In the genomic region with DNA sequence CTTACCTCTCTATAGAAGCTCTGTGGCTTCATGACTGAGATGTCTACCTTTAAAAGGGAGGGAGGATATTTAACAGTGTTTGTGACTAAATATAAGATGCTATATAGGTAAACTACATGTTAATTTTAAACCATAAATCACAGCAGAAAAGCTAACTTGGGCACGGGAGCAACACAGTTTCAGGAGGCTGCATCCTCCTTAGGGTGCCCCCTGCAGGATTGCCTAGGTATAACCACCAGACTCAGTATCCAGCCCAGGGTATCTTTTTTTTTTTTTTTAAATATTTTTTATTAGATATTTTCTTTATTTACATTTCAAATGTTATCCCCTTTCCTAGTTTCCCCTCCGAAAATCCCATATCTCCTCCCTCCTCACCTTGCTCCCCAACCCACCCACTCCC, we compare ENCODE assay signal across 15 mouse cellular contexts.
DNase-seq lines count a peak whose midpoint lies in the region; ATAC-seq and TF ChIP-seq lines count a peak whose summit lies in the region.
"Had no signal": no experiment of that assay in that cellular context is flagged by ENCODE, and none has a peak within 500 bp of the region (broad histone marks: within the 10 kb centered on the region; RNA-seq: fewer than 3 reads in every experiment).

No protein-coding gene starts in this region.

- peak; percentile 44 for TF ChIP-seq CTCF in intestine, postnatal 0 days (IDR thresholded peaks at IDR 0.05; ENCODE audit: low read depth)
- TF ChIP-seq CTCF in liver, adult 2 months (IDR thresholded peaks at IDR 0.05; ENCODE audit: low read depth, low read length): peak; percentile 67
- peak; percentile 25; the same call in 1 of the 2 replicates for TF ChIP-seq CTCF in E14TG2a.4 (conservative IDR thresholded peaks at IDR 0.05; ENCODE audit: low read length)

- H3K79me2 ChIP-seq in liver, adult 2 months (ENCODE audit: control insufficient read depth, insufficient read depth, low read length): no peaks in the 10 kb centered on the region

- H3K4me2 ChIP-seq in intestine, postnatal 0 days (replicated peaks; ENCODE audit: low read depth): no peak overlapping the region
- H3K4me2 ChIP-seq in intestine, embryonic 15.5 days (replicated peaks): no peak overlapping the region
- H3K4me2 ChIP-seq in liver, embryonic 12.5 days: no peak overlapping the region
- H3K4me2 ChIP-seq: embryonic facial prominence, embryonic 15.5 days; forebrain, embryonic 13.5 days; midbrain, embryonic 13.5 days had no signal

- H3K27me3 ChIP-seq in intestine, postnatal 0 days (replicated peaks; ENCODE audit: control insufficient read depth, insufficient read depth, low read length): no peaks in the 10 kb centered on the region
- no peaks in the 10 kb centered on the region for H3K27me3 ChIP-seq in intestine, embryonic 15.5 days (replicated peaks)
- H3K27me3 ChIP-seq in liver, adult 2 months (ENCODE audit: control insufficient read depth, insufficient read depth, low read length): no peaks in the 10 kb centered on the region; the same call in 1 of the 2 replicates
- H3K27me3 ChIP-seq in liver, embryonic 12.5 days (replicated peaks): no peaks in the 10 kb centered on the region
- no peaks in the 10 kb centered on the region for H3K27me3 ChIP-seq in E14TG2a.4 (ENCODE audit: insufficient read depth, low read length)
- H3K27me3 ChIP-seq: embryonic facial prominence, embryonic 15.5 days; forebrain, embryonic 13.5 days; midbrain, embryonic 13.5 days had no signal

- no peak for TF ChIP-seq POLR2A in liver, adult 2 months (IDR thresholded peaks at IDR 0.05; ENCODE audit: extremely low read depth, insufficient read depth, low read length)

- no peaks in the 10 kb centered on the region for H3K36me3 ChIP-seq in intestine, postnatal 0 days (ENCODE audit: control insufficient read depth, insufficient read depth)
- no peaks in the 10 kb centered on the region for H3K36me3 ChIP-seq in intestine, embryonic 15.5 days
- no peaks in the 10 kb centered on the region for H3K36me3 ChIP-seq in liver, adult 2 months (ENCODE audit: control insufficient read depth, insufficient read depth, low read length)
- no peaks in the 10 kb centered on the region for H3K36me3 ChIP-seq in liver, embryonic 12.5 days
- no peaks in the 10 kb centered on the region for H3K36me3 ChIP-seq in E14TG2a.4 (ENCODE audit: insufficient read depth, low read length)
- H3K36me3 ChIP-seq: embryonic facial prominence, embryonic 15.5 days; midbrain, embryonic 13.5 days had no signal

- ATAC-seq in intestine, postnatal 0 days: no peak
- ATAC-seq in intestine, embryonic 15.5 days: no peak
- no peak for ATAC-seq in liver, embryonic 12.5 days
- no peak for ATAC-seq in erythroid progenitor cell, adult 5-6 weeks (replicated peaks; ENCODE audit: low FRiP score, poor library complexity, severe bottlenecking)
- ATAC-seq: forebrain, embryonic 13.5 days; midbrain, embryonic 13.5 days had no signal

- H3K4me3 ChIP-seq in intestine, postnatal 0 days (ENCODE audit: low read depth, low read length): no peak overlapping the region
- no peak overlapping the region for H3K4me3 ChIP-seq in intestine, embryonic 15.5 days (replicated peaks)
- H3K4me3 ChIP-seq in liver, adult 2 months (ENCODE audit: insufficient read depth, low read depth, low read length): no peak overlapping the region
- no peak overlapping the region for H3K4me3 ChIP-seq in liver, embryonic 12.5 days
- no peak overlapping the region for H3K4me3 ChIP-seq in E14TG2a.4 (replicated peaks; ENCODE audit: low read length)
- H3K4me3 ChIP-seq: embryonic facial prominence, embryonic 15.5 days; forebrain, embryonic 13.5 days; midbrain, embryonic 13.5 days had no signal

- H3K4me1 ChIP-seq in intestine, postnatal 0 days (replicated peaks; ENCODE audit: control insufficient read depth, insufficient read depth, low read length): no peaks in the 10 kb centered on the region
- H3K4me1 ChIP-seq in intestine, embryonic 15.5 days (replicated peaks): no peaks in the 10 kb centered on the region
- no peaks in the 10 kb centered on the region for H3K4me1 ChIP-seq in liver, adult 2 months (ENCODE audit: control insufficient read depth, insufficient read depth, low read length)
- no peaks in the 10 kb centered on the region for H3K4me1 ChIP-seq in liver, embryonic 12.5 days
- no peaks in the 10 kb centered on the region for H3K4me1 ChIP-seq in E14TG2a.4 (replicated peaks; ENCODE audit: low read depth, low read length)
- H3K4me1 ChIP-seq: embryonic facial prominence, embryonic 15.5 days; forebrain, embryonic 13.5 days had no signal

- 66% methylated on average over 2 of the region's 2 CpGs for WGBS in intestine, postnatal 0 days
- 78% methylated on average over 2 of the region's 2 CpGs for WGBS in intestine, embryonic 15.5 days
- WGBS in liver, adult 2 months: 42% methylated on average over 2 of the region's 2 CpGs
- 37% methylated on average over 2 of the region's 2 CpGs for WGBS in liver, embryonic 12.5 days (ENCODE audit: insufficient replicate concordance)

- H3K27ac ChIP-seq in intestine, postnatal 0 days (ENCODE audit: low read depth, low read length): no peak overlapping the region
- no peak overlapping the region for H3K27ac ChIP-seq in intestine, embryonic 15.5 days
- H3K27ac ChIP-seq in liver, adult 2 months (replicated peaks; ENCODE audit: insufficient read depth, low read depth, low read length): no peak overlapping the region
- H3K27ac ChIP-seq in liver, embryonic 12.5 days: no peak overlapping the region
- H3K27ac ChIP-seq: embryonic facial prominence, embryonic 15.5 days; forebrain, embryonic 13.5 days; macrophage; midbrain, embryonic 13.5 days had no signal

- H3K9me3 ChIP-seq in intestine, postnatal 0 days (ENCODE audit: control insufficient read depth): no peaks in the 10 kb centered on the region
- H3K9me3 ChIP-seq in intestine, embryonic 15.5 days: no peaks in the 10 kb centered on the region
- H3K9me3 ChIP-seq in liver, embryonic 12.5 days (replicated peaks): no peaks in the 10 kb centered on the region
- peaks cover 7% of the 10 kb centered on the region; the same call in 1 of the 2 replicates for H3K9me3 ChIP-seq in E14TG2a.4 (ENCODE audit: low read length)
- H3K9me3 ChIP-seq: embryonic facial prominence, embryonic 15.5 days; forebrain, embryonic 13.5 days; midbrain, embryonic 13.5 days had no signal

- DNase-seq in liver, adult 2 months (ENCODE audit: extremely low read depth, low read depth, low spot score): peak; percentile 5
- peak; percentile 24 for DNase-seq in NIH3T3 (ENCODE audit: low read depth)
- DNase-seq in lung, adult 18-20 months: no peak
- DNase-seq: layer of hippocampus, adult 9-11 months; right cerebral cortex, postnatal 14 days; thymus, adult 18-20 months had no signal

- H3K9ac ChIP-seq in intestine, postnatal 0 days (ENCODE audit: low read depth, low read length): no peak overlapping the region
- H3K9ac ChIP-seq in intestine, embryonic 15.5 days: no peak overlapping the region
- H3K9ac ChIP-seq in liver, adult 2 months (ENCODE audit: low read depth, low read length): no peak overlapping the region
- H3K9ac ChIP-seq in liver, embryonic 12.5 days: no peak overlapping the region
- H3K9ac ChIP-seq: embryonic facial prominence, embryonic 15.5 days; forebrain, embryonic 13.5 days; midbrain, embryonic 13.5 days had no signal

Comparison
In these comparisons a context has a peak if more than half of its experiments do, and no peak if none do; other contexts are left out.
1. DNase-seq: peak in liver, adult 2 months (single experiment) and NIH3T3 (single experiment); none in lung, adult 18-20 months (0 of 2).
2. Peak in every context shown above with its lines, with median percentiles within 50 percentile points of each other: CTCF ChIP-seq.